Mouse (Mus musculus): ENCODE results near the gene Crybg2.

Gene Crybg2

GRCm38 (mm10) chr4:134092382-134093288, 32.0 kb downstream of the Crybg2 start:
- peak; percentile 34 for DNase-seq (ENCODE audit: extremely low read depth, insufficient read length, low spot score)

GRCm38 (mm10) chr4:134094004-134094564, 33.5 kb downstream of the Crybg2 start:
- DNase-seq (ENCODE audit: extremely low read depth, insufficient read length, low spot score) = no peak

GRCm38 (mm10) chr4:134094923-134095547, 34.4 kb downstream of the Crybg2 start, which contains the start of gene Cd52:
Gene Cd52 (minus strand): TSS chr4:134095082.
- DNase-seq (ENCODE audit: extremely low read depth, insufficient read length, low spot score) = no peak

- no peak for DNase-seq (ENCODE audit: extremely low read depth, insufficient read length, low spot score)
Observed at GRCm38 (mm10) chr4:134096120-134096519, 35.5 kb downstream of the Crybg2 start.

- no peak for DNase-seq (ENCODE audit: extremely low read depth, insufficient read length, low spot score)
Observed at GRCm38 (mm10) chr4:134097015-134097608, 36.5 kb downstream of the Crybg2 start.

- no peak for DNase-seq (ENCODE audit: extremely low read depth, insufficient read length, low spot score)
Observed at GRCm38 (mm10) chr4:134098628-134099027, 38.0 kb downstream of the Crybg2 start.

- no peak for DNase-seq (ENCODE audit: extremely low read depth, insufficient read length, low spot score)
Observed at GRCm38 (mm10) chr4:134100245-134100644, 39.6 kb downstream of the Crybg2 start.

GRCm38 (mm10) chr4:134101979-134102741, 41.5 kb downstream of the Crybg2 start, which contains the start of gene Ubxn11:
Gene Ubxn11 (plus strand): TSS chr4:134102570.
- DNase-seq (ENCODE audit: extremely low read depth, insufficient read length, low spot score) = peak; percentile 81

- DNase-seq (ENCODE audit: extremely low read depth, insufficient read length, low spot score) = no peak
Observed at GRCm38 (mm10) chr4:134102742-134103119, 42.1 kb downstream of the Crybg2 start.

- DNase-seq (ENCODE audit: extremely low read depth, insufficient read length, low spot score) = no peak
Observed at GRCm38 (mm10) chr4:134106105-134106504, 45.5 kb downstream of the Crybg2 start.

GRCm38 (mm10) chr4:134107730-134108129, 47.1 kb downstream of the Crybg2 start:
- DNase-seq (ENCODE audit: extremely low read depth, insufficient read length, low spot score) = no peak

GRCm38 (mm10) chr4:134108196-134108595, 47.6 kb downstream of the Crybg2 start:
- DNase-seq (ENCODE audit: extremely low read depth, insufficient read length, low spot score) = no peak

- DNase-seq (ENCODE audit: extremely low read depth, insufficient read length, low spot score) = no peak
Observed at GRCm38 (mm10) chr4:134110653-134111052, 50.0 kb downstream of the Crybg2 start.

GRCm38 (mm10) chr4:134112403-134112802, 51.8 kb downstream of the Crybg2 start:
- DNase-seq (ENCODE audit: extremely low read depth, insufficient read length, low spot score) = no peak

GRCm38 (mm10) chr4:134113356-134113994, 52.9 kb downstream of the Crybg2 start:
- peak; percentile 44 for DNase-seq (ENCODE audit: extremely low read depth, insufficient read length, low spot score)

GRCm38 (mm10) chr4:134114038-134114437, 53.4 kb downstream of the Crybg2 start:
- no peak for DNase-seq (ENCODE audit: extremely low read depth, insufficient read length, low spot score)

- no peak for DNase-seq (ENCODE audit: extremely low read depth, insufficient read length, low spot score)
Observed at GRCm38 (mm10) chr4:134115215-134116144, 54.9 kb downstream of the Crybg2 start.

GRCm38 (mm10) chr4:134116501-134116900, 55.9 kb downstream of the Crybg2 start:
- no peak for DNase-seq (ENCODE audit: extremely low read depth, insufficient read length, low spot score)

- no peak for DNase-seq (ENCODE audit: extremely low read depth, insufficient read length, low spot score)
Observed at GRCm38 (mm10) chr4:134117012-134117411, 56.4 kb downstream of the Crybg2 start.

Measured in 3134 (cell line).